In genomic region chr13:43908041-43908644, GRCm38 (mm10) we compare ENCODE assay signal across 12 mouse cellular contexts.
DNase-seq lines count a peak whose midpoint lies in the region; ATAC-seq lines count a peak whose summit lies in the region.
"Had no signal": no experiment of that assay in that cellular context is flagged by ENCODE, and none has a peak within 500 bp of the region (broad histone marks: within the 10 kb centered on the region; RNA-seq: fewer than 3 reads in every experiment).

No protein-coding gene starts in this region.

- peaks cover 81% of the 10 kb centered on the region for H3K27me3 ChIP-seq in midbrain, embryonic 10.5 days (ENCODE audit: low read depth, poor library complexity, severe bottlenecking)
- H3K27me3 ChIP-seq in midbrain, embryonic 11.5 days (ENCODE audit: control insufficient read depth, insufficient read depth, low read length) = peaks cover 5% of the 10 kb centered on the region; the same call in 1 of the 2 replicates
- no peaks in the 10 kb centered on the region for H3K27me3 ChIP-seq in limb, embryonic 10.5 days (ENCODE audit: low read depth, poor library complexity, severe bottlenecking)
- H3K27me3 ChIP-seq in embryonic facial prominence, embryonic 10.5 days (replicated peaks; ENCODE audit: low read depth, poor library complexity, severe bottlenecking) = peaks cover 28% of the 10 kb centered on the region; the same call in 1 of the 2 replicates
- H3K27me3 ChIP-seq: embryonic facial prominence, embryonic 15.5 days had no signal

- no peak overlapping the region for H3K9ac ChIP-seq in midbrain, embryonic 11.5 days (ENCODE audit: low read length)
- H3K9ac ChIP-seq: embryonic facial prominence, embryonic 15.5 days; midbrain, embryonic 12.5 days had no signal

- DNase-seq in midbrain, embryonic 10.5 days (ENCODE audit: low spot score) = no peak
- no peak for DNase-seq in midbrain, embryonic 11.5 days (ENCODE audit: low spot score, missing footprints)
- DNase-seq in heart, adult 18-20 months = peak; percentile 58 to 66
- DNase-seq in limb, embryonic 10.5 days (ENCODE audit: low spot score) = no peak
- DNase-seq in retina, postnatal 1 day = peak; percentile 69
- no peak for DNase-seq in left cerebral cortex, adult 18-20 months (ENCODE audit: low spot score in 2 of 2)
- no peak for DNase-seq in embryonic facial prominence, embryonic 10.5 days (ENCODE audit: low spot score)
- DNase-seq in left cerebral cortex, adult 8-10 months (ENCODE audit: low spot score in 2 of 2) = no peak
- DNase-seq: thymus, adult 2 months had no signal

- ATAC-seq in midbrain, embryonic 11.5 days (ENCODE audit: low FRiP score) = no peak

- H3K4me2 ChIP-seq in midbrain, embryonic 11.5 days = no peak overlapping the region
- H3K4me2 ChIP-seq: embryonic facial prominence, embryonic 15.5 days; midbrain, embryonic 12.5 days had no signal

- 42% methylated on average over 16 of the region's 16 CpGs for WGBS in midbrain, embryonic 10.5 days
- 37% methylated on average over 16 of the region's 16 CpGs for WGBS in midbrain, embryonic 11.5 days
- 62% methylated on average over 16 of the region's 16 CpGs for WGBS in limb, embryonic 10.5 days
- 54% methylated on average over 16 of the region's 16 CpGs for WGBS in embryonic facial prominence, embryonic 10.5 days

- no peaks in the 10 kb centered on the region for H3K9me3 ChIP-seq in midbrain, embryonic 10.5 days (replicated peaks)
- no peaks in the 10 kb centered on the region for H3K9me3 ChIP-seq in midbrain, embryonic 11.5 days (ENCODE audit: control insufficient read depth, low read length)
- no peaks in the 10 kb centered on the region for H3K9me3 ChIP-seq in limb, embryonic 10.5 days (replicated peaks)
- no peaks in the 10 kb centered on the region for H3K9me3 ChIP-seq in embryonic facial prominence, embryonic 10.5 days
- H3K9me3 ChIP-seq: embryonic facial prominence, embryonic 15.5 days; midbrain, embryonic 12.5 days had no signal

- no peaks in the 10 kb centered on the region for H3K36me3 ChIP-seq in midbrain, embryonic 10.5 days
- no peaks in the 10 kb centered on the region for H3K36me3 ChIP-seq in midbrain, embryonic 11.5 days (ENCODE audit: control insufficient read depth, insufficient read depth, low read length)
- H3K36me3 ChIP-seq in limb, embryonic 10.5 days = no peaks in the 10 kb centered on the region
- H3K36me3 ChIP-seq in embryonic facial prominence, embryonic 10.5 days (replicated peaks) = no peaks in the 10 kb centered on the region
- H3K36me3 ChIP-seq: embryonic facial prominence, embryonic 15.5 days; midbrain, embryonic 12.5 days had no signal

- no peak overlapping the region for H3K4me3 ChIP-seq in midbrain, embryonic 10.5 days
- no peak overlapping the region for H3K4me3 ChIP-seq in midbrain, embryonic 11.5 days (ENCODE audit: low read depth, low read length)
- H3K4me3 ChIP-seq in limb, embryonic 10.5 days = no peak overlapping the region
- H3K4me3 ChIP-seq in embryonic facial prominence, embryonic 10.5 days = no peak overlapping the region
- H3K4me3 ChIP-seq: embryonic facial prominence, embryonic 15.5 days; layer of hippocampus, adult 2 months; midbrain, embryonic 12.5 days had no signal

- H3K27ac ChIP-seq in midbrain, embryonic 10.5 days (replicated peaks) = 0 out of 2 replicates have a peak overlapping the region, but pooled peaks have one; percentile 13
- no peak overlapping the region for H3K27ac ChIP-seq in midbrain, embryonic 11.5 days (ENCODE audit: low read depth, low read length)
- peak overlapping the region; percentile 58 for H3K27ac ChIP-seq in limb, embryonic 10.5 days
- H3K27ac ChIP-seq in embryonic facial prominence, embryonic 10.5 days (replicated peaks) = no peak overlapping the region; the same call in 1 of the 2 replicates
- H3K27ac ChIP-seq: embryonic facial prominence, embryonic 15.5 days; layer of hippocampus, adult 2 months; midbrain, embryonic 12.5 days had no signal

- peaks cover 63% of the 10 kb centered on the region for H3K4me1 ChIP-seq in midbrain, embryonic 10.5 days
- peaks cover 14% of the 10 kb centered on the region for H3K4me1 ChIP-seq in midbrain, embryonic 11.5 days (ENCODE audit: control insufficient read depth, insufficient read depth, low read length)
- H3K4me1 ChIP-seq in limb, embryonic 10.5 days = peaks cover 60% of the 10 kb centered on the region
- H3K4me1 ChIP-seq in embryonic facial prominence, embryonic 10.5 days = peaks cover 54% of the 10 kb centered on the region

Comparison
In these comparisons a context has a peak if more than half of its experiments do, and no peak if none do; other contexts are left out.
1. H3K27ac ChIP-seq: peak in midbrain, embryonic 10.5 days (single experiment) and limb, embryonic 10.5 days (single experiment); none in midbrain, embryonic 11.5 days (single experiment) and embryonic facial prominence, embryonic 10.5 days (single experiment).
2. DNase-seq: peak in heart, adult 18-20 months (2 of 2) and retina, postnatal 1 day (single experiment); none in midbrain, embryonic 10.5 days (single experiment), midbrain, embryonic 11.5 days (single experiment), limb, embryonic 10.5 days (single experiment), left cerebral cortex, adult 18-20 months (0 of 2), embryonic facial prominence, embryonic 10.5 days (single experiment) and left cerebral cortex, adult 8-10 months (0 of 2).